Mouse (Mus musculus) testis, adult 2 months (tissue): ENCODE measurements around the gene Rho. TPM values are rescaled to one million over a fixed set of nuclear protein-coding genes. Genes with fewer than 3 reads are reported as not detected.

Experiments used
- H3K27ac ChIP-seq: fragments of 200-500 bp; 2 replicates; pipeline ENCODE4 v1.5.1; 2012; ENCODE audit warnings: low read depth, low read length; ENCODE audit not compliant: control insufficient read depth, insufficient read depth
- H3K27me3 ChIP-seq: fragments of 200-500 bp; 2 replicates; pipeline ENCODE4 v1.6.1; 2012; ENCODE audit warnings: mild to moderate bottlenecking, low read length, moderate library complexity; ENCODE audit not compliant: control insufficient read depth, insufficient read depth
- H3K36me3 ChIP-seq: fragments of 200-500 bp; 2 replicates; pipeline ENCODE4 v1.6.1; 2012; ENCODE audit warnings: mild to moderate bottlenecking, low read length; ENCODE audit not compliant: control insufficient read depth, insufficient read depth
- H3K4me1 ChIP-seq: fragments of 200-500 bp; 2 replicates; pipeline ENCODE4 v1.6.1; 2012; ENCODE audit warnings: low read length; ENCODE audit not compliant: control insufficient read depth, insufficient read depth
- H3K4me3 ChIP-seq: fragments of 200-500 bp; 2 replicates; pipeline ENCODE4 v1.5.1; 2012; ENCODE audit warnings: low read depth, mild to moderate bottlenecking, low read length, moderate library complexity, mixed read lengths; ENCODE audit not compliant: control insufficient read depth
- CTCF ChIP-seq: fragments of 200-500 bp; IDR thresholded peaks from 2 replicates; pipeline ENCODE4 v1.5.1; 2012; ENCODE audit warnings: low read depth, mild to moderate bottlenecking, inconsistent platforms, low read length, moderate library complexity; ENCODE audit not compliant: control insufficient read depth, insufficient read depth, insufficient replicate concordance
- POLR2A ChIP-seq: fragments of 200-500 bp; IDR thresholded peaks from 2 replicates; pipeline ENCODE4 v1.6.1; 2012; ENCODE audit warnings: low read depth, mild to moderate bottlenecking, inconsistent platforms, low read length, moderate library complexity; ENCODE audit not compliant: control insufficient read depth
- polyA plus RNA-seq: library from polyadenylated mRNA; depleted of rRNA; stranded (reverse); fragments of >200 nt; gene quantifications from 2 replicates; pipeline ENCODE4 v1.2.3, GENCODE M21; 2012; rRNA removed

Gene Rho
- polyA plus RNA-seq = 4.8 and 5.7 TPM in 2 replicates

DNA sequence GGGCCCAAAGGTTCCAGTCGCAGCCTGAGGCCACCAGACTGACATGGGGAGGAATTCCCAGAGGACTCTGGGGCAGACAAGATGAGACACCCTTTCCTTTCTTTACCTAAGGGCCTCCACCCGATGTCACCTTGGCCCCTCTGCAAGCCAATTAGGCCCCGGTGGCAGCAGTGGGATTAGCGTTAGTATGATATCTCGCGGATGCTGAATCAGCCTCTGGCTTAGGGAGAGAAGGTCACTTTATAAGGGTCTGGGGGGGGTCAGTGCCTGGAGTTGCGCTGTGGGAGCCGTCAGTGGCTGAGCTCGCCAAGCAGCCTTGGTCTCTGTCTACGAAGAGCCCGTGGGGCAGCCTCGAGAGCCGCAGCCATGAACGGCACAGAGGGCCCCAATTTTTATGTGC lies at the start of gene Rho:
Gene Rho, plus strand, starts transcription at position 110 of the 400 bp plus-strand sequence.
- H3K27me3 ChIP-seq = no peaks in the 10 kb centered on the region
- H3K36me3 ChIP-seq = no peaks in the 10 kb centered on the region
- no peak within 1 kb of the TSS; the same call in 1 of the 2 replicates for H3K27ac ChIP-seq
- H3K4me3 ChIP-seq = no peak within 1 kb of the TSS
- TF ChIP-seq CTCF (no peak), POLR2A (no peak)
- no peaks in the 10 kb centered on the region; the same call in 1 of the 2 replicates for H3K4me1 ChIP-seq

DNA sequence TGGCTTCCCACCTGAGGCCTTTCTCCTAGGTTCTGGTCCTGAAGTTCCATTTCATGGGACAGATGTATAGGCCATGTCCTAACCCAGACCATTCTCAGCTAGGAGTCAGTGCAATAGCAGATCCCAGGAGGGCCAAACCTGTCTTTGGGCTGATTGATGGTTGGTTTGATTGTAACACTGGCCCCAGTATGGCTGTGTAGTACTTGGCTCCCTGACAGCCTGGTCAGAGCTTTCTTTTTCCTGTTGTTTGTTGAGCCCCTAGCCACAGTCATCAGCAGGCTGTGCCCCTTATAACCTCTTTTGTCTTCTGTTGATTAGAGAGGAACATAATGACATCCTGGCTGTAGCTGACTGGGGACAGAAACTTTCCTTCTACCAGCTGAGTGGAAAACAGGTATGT lies 47.5 kb upstream of the Rho start:
- no peak for TF ChIP-seq CTCF
- TF ChIP-seq POLR2A = no peak
- Histone ChIP-seq H3K27ac (no peak overlapping the region), H3K36me3 (peaks cover 1% of the 10 kb centered on the region)

DNA sequence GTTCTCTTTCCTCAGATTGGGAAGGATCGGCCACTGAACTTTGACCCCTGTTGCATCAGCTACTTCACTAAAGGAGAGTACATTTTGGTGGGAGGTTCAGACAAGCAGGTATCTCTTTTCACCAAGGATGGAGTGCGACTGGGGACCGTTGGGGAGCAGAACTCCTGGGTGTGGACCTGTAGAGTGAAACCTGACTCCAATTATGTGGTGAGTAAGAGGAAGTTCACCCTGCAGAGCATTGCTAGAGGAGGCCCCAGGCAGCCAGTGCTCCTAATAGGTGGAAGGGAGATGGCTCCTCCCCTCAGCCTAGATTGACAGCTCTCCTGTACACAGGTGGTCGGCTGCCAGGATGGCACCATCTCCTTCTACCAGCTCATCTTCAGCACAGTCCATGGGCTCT lies 44.7 kb upstream of the Rho start:
- TF ChIP-seq POLR2A = no peak
- TF ChIP-seq CTCF = no peak
- Histone ChIP-seq H3K27ac (no peak overlapping the region), H3K27me3 (no peaks in the 10 kb centered on the region), H3K36me3 (peaks cover 1% of the 10 kb centered on the region; the same call in 1 of the 2 replicates), H3K4me3 (no peak overlapping the region), H3K4me1 (no peaks in the 10 kb centered on the region)

More for the DNA sequence above, 47.5 kb upstream of the Rho start:
- Histone ChIP-seq H3K4me3 (no peak overlapping the region), H3K4me1 (no peaks in the 10 kb centered on the region), H3K27me3 (no peaks in the 10 kb centered on the region)

DNA sequence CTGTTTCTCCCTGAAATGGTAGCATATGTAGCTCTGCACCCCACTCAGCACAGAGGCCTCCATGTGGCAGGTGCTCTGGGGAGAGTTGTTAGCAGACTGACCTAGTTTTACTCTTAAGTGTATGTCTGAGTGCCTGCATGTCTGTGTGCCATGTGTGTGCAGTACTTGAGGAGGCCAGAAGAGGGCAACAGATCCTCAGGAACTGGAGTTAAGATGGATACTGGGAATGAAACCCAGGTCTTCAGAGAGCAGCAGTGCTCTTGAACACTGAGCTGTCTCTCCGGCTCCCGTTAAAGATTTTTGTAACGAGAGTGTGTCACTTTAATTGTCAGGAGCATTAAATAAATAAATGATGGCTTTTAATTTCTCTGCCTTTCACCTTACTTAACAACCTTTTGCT lies 43.3 kb upstream of the Rho start:
- H3K36me3 ChIP-seq = peaks cover 3% of the 10 kb centered on the region
- no peaks in the 10 kb centered on the region for H3K4me1 ChIP-seq
- H3K27ac ChIP-seq = no peak overlapping the region
- TF ChIP-seq POLR2A = no peak
- TF ChIP-seq CTCF = no peak
- no peaks in the 10 kb centered on the region for H3K27me3 ChIP-seq
- no peak overlapping the region for H3K4me3 ChIP-seq

DNA sequence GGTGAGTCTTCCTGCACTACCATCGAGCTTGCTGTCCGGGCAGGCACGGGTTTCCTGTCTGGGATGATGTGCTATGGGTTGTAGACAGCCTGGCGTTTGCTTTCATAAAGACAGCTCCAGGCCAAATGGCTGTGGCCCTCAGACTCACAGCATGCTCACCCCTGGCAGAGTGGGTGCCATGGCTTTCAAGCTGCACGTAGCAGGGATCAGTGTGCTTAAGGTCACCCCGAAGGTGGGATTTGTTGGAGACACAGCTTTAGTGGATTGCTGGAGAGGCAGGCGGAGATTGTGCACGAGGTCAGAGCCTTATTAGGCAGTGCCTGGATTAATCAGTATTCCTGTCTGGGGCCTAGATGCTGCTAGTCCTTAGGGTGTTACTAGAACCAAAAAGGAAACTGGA lies 40.9 kb upstream of the Rho start:
- H3K27me3 ChIP-seq = no peaks in the 10 kb centered on the region
- peaks cover 3% of the 10 kb centered on the region for H3K36me3 ChIP-seq
- TF ChIP-seq CTCF = no peak
- TF ChIP-seq POLR2A = no peak
- H3K4me3 ChIP-seq = no peak overlapping the region
- H3K4me1 ChIP-seq = no peaks in the 10 kb centered on the region
- no peak overlapping the region for H3K27ac ChIP-seq

DNA sequence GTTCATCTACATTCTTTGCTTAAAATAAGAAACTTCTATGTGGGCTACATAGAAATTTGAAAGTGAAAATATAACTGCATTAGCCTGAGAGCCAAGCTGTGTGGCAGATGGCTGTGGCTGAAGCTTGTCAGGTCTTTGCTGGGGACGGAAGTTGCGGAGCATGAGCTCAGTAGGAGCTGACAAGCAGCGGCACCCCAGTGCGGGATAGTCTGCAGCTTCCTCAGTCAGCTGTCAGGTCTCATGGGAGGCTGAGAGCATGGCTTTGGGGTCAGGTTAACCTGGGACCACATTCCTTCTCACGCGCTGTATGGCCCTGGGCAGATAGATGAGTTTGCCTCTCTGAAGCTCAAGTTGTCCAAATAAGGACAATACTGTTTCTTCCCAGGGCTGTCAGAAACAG lies 40.5 kb upstream of the Rho start:
- no peak overlapping the region for H3K4me3 ChIP-seq
- H3K27ac ChIP-seq = no peak overlapping the region
- H3K4me1 ChIP-seq = no peaks in the 10 kb centered on the region
- H3K36me3 ChIP-seq = peaks cover 2% of the 10 kb centered on the region
- TF ChIP-seq POLR2A (no peak), CTCF (no peak)
- no peaks in the 10 kb centered on the region for H3K27me3 ChIP-seq

DNA sequence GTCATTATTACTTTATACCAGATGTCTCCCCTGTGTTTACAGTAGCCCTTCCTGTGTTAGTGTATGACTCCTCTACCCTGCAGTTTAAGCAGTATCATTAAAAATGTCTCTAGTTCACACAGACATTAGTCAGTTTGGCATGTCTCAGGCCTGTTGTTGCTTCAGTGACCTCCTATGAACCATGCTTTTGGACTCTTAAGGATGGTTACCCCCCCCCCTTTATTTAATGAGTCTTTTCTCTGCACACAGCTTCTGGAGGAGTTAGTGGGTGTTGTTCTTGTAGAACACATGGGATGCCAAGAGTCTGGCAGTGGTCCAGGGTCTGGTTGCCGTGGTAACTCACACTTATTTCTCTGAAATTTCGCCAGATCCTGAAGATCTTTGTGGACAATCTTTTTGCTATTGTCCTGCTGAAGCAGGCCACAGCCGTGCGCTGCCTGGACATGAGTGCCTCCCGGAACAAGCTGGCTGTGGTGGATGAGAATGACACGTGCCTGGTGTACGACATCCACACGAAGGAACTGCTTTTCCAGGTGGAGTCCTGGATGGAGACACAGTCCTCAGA lies 40.0 kb upstream of the Rho start:
- H3K27me3 ChIP-seq = no peaks in the 10 kb centered on the region
- H3K4me3 ChIP-seq = no peak overlapping the region
- H3K36me3 ChIP-seq = peaks cover 2% of the 10 kb centered on the region
- TF ChIP-seq POLR2A (no peak), CTCF (no peak)
- H3K4me1 ChIP-seq = no peaks in the 10 kb centered on the region
- H3K27ac ChIP-seq = no peak overlapping the region
